Mouse (Mus musculus): ENCODE data around the gene Pspc1.
"Not testable (repeated sequence)": the region's sequence is repeated elsewhere in the genome, so short reads cannot be mapped to it uniquely, and the experiment has no call there.

Pspc1 gene

DNA sequence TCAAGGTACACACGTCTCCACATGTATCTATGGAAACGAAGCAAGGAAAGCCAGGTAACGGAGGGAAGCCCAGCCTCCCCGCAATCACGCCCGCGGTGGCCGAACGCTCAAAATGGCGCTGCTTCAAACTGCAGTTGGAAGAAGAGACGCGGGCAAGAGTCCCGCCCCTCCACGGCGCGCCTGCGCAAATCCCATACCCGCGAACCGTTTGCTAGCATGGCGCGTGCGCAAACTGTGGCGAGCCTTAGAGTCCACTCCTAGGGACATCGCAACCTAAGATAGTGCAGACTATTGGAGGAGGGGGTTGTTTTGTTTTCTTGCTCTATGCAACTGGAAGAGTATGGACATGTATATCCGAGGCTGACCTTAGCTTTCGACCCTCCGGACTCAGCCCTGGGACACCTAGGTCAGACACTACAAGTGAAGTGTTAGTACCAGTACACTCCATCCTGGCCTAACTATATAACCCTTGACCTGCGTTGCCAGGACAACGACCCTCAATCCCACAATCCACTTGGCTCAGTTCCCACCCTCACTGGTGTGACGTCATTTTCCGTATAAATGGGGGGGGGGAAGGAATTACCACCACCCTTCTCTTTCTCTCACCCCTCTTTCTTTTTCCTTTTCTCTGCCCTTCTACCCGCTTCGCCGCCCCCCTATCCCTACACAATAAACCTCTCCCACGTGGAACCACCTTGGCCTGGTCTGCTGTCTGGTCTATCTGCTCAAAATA is at the start of gene Pspc1:
Gene Pspc1 (minus strand): TSS at position 117 of the 733 bp plus-strand sequence.
- DNase-seq (ENCODE audit: low read depth, low spot score) = peak; percentile 98

- no peak for DNase-seq (ENCODE audit: low read depth, low spot score)
Measured at GRCm38 (mm10) chr14:56824562-56824961, 46.4 kb upstream of the Pspc1 start.

DNA sequence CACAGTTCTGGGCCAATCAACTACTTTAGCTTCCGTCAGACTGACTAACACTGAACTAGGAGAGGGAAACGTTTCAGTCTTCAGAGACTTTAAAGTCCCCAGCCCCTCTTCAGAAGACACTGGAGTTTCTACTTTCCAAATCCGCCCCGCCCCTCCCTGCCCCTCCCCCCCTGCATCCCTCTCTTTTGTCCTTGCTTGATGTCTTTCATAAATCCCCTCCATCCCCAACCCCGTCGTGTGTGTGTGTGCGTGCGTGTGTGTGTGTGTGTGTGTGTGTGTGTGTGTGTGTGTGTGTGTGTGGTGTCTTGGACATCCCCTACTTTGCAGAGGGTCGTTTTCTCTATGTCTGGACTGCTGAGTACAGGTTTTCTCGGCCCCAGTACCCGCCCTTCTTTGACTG is 39.5 kb upstream of the Pspc1 start:
- DNase-seq (ENCODE audit: low read depth, low spot score) = peak; percentile 8

- DNase-seq (ENCODE audit: low read depth, low spot score) = no peak
Measured at GRCm38 (mm10) chr14:56817131-56817530, 39.0 kb upstream of the Pspc1 start.

DNA sequence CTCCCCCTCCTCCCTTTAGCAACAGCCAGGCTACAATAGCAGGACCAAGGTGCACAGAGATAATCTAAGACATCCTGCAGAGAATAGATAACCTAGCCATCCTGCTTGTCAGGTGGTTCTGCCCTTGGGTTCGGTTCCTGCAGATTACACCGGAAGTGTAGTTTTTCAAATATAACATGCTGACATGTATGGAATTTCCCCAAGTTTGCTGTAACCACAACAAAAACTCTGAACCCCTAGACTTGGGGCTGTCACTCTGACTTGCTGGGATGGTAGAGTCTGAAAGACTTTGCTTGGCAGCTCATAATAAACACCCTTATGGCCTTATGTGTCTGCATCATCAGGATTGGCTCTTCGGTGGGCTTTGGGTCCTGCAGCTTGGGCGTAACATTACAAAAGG is 38.4 kb upstream of the Pspc1 start:
- no peak for DNase-seq (ENCODE audit: low read depth, low spot score)

GRCm38 (mm10) chr14:56812520-56813036 is 34.5 kb upstream of the Pspc1 start:
- DNase-seq (ENCODE audit: low read depth, low spot score) = peak; percentile 90

DNA sequence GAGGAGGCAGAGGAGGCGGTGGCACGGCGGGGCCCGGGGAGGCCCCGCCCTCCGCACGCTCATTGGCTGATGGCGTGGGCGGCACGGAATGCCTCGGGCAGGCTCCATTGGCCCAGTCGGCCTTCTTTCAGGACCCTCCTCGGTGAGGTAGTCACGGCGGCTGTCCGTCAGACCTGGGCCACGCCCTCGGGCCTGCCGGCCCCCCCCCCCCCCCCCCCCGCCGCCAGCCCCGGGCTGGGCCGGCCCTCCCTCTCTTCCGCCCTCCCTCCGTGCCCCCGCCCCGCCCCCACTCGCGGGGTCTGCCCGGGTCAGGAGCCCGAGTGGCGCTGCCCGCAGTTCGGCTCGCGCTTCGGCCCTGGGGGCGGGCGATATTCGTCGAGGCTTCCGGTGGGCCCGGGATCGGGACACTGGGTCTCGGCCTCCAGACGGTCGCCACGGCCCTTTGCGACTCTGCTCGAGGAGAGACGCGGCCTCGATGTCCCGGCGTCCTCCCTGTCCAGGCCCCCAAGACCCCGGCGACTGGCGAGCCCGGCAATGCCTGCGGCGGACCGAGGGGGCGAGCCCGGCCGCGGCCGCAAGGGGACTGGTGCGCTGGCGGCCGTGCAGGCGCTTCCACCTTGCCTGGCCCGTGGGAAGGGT is 33.7 kb upstream of the Pspc1 start, which contains the start of gene Zmym5:
Gene Zmym5 (minus strand): TSS at position 16 of the 639 bp plus-strand sequence.
- DNase-seq (ENCODE audit: low read depth, low spot score) = peak; percentile 78

- DNase-seq (ENCODE audit: low read depth, low spot score) = peak; percentile 32
Measured at GRCm38 (mm10) chr14:56810781-56811690, 32.9 kb upstream of the Pspc1 start.

DNA sequence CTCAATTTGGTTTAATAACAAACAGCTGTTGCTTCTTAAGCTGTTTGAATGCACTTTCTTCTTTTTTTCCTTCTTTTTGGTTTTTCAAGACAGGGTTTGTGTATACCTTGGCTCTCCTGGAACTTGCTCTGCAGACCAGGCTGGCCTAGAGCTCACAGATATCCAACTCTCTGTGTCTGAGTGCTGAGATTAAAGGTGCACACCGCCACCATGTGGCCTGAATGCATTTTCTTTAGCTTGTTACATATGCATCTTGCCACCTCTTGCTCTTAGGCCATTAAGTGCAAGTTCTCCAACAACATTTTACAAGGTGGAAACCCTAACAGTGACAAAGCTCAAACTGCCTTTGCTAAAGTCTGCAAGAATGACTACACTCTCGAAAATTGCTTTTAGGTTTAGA is 15.1 kb upstream of the Pspc1 start:
- peak; percentile 51 for DNase-seq (ENCODE audit: low read depth, low spot score)

DNA sequence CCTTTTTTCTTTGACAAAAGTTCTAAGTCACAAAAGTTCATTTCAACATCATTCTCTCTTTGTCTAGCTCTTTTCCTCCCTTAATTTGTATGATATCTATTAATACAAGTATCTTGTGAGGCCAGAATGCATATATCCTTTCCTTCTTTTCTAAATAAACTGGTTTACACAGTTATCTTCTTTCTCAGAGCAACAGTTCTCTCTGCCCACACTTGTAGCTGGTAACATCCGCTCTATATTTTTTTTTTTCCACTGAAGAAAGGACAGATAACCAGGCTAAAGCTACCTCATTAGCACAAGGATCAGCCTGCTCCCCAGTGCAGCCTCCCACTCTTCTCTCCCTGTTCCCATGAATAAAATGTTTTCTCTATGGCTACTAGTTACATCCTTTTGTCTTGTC is 6.5 kb upstream of the Pspc1 start:
- no peak for DNase-seq (ENCODE audit: low read depth, low spot score)

DNA sequence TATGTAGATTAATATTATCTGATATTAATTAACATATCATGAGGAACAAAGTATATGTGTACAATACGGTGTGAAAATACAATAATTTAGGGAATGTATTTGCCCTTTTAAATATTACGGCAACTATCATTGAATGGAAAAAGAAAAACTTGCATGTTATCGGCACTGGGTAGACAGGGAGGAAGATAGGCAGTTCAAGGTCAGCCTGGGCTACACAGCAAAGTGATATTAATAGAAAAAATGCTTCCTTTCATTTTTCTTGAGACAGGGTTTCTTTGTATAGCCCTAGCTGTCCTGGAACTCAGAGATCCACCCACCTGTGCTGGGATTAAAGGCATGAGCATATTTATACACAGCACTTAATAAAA is 801 bp upstream of the Pspc1 start:
- DNase-seq (ENCODE audit: low read depth, low spot score) = no peak

- peak; percentile 64 for DNase-seq (ENCODE audit: low read depth, low spot score)
Measured at GRCm38 (mm10) chr14:56777360-56778136, 568 bp downstream of the Pspc1 start.

GRCm38 (mm10) chr14:56776571-56777238 is 1.4 kb downstream of the Pspc1 start:
- DNase-seq (ENCODE audit: low read depth, low spot score) = no peak

DNA sequence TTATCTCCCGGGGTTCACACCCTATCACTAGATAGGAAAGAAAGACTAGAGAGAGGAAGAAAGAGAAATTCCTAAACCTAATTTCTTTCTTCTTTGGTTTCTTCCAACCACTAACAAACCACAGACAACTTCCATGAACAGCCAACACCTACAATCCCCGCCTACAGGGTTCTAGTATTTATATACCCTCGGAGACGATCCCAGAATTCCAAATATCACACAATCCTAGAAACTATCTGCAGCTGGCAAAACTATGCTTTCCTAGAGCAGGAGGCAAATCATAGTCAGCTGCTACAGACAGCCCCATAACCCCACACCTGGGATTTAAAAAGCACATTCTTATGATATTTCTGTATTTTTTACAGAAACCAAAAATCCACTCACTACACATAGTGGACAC is 2.7 kb downstream of the Pspc1 start:
- DNase-seq (ENCODE audit: low read depth, low spot score) = no peak

GRCm38 (mm10) chr14:56766438-56766837 is 11.7 kb downstream of the Pspc1 start:
- DNase-seq (ENCODE audit: low read depth, low spot score) = not testable (repeated sequence)

GRCm38 (mm10) chr14:56765117-56765516 is 13.0 kb downstream of the Pspc1 start:
- DNase-seq (ENCODE audit: low read depth, low spot score) = not testable (repeated sequence)

GRCm38 (mm10) chr14:56751282-56751681 is 26.8 kb downstream of the Pspc1 start:
- no peak for DNase-seq (ENCODE audit: low read depth, low spot score)

GRCm38 (mm10) chr14:56740175-56740574 is 37.9 kb downstream of the Pspc1 start:
- no peak for DNase-seq (ENCODE audit: low read depth, low spot score)

DNA sequence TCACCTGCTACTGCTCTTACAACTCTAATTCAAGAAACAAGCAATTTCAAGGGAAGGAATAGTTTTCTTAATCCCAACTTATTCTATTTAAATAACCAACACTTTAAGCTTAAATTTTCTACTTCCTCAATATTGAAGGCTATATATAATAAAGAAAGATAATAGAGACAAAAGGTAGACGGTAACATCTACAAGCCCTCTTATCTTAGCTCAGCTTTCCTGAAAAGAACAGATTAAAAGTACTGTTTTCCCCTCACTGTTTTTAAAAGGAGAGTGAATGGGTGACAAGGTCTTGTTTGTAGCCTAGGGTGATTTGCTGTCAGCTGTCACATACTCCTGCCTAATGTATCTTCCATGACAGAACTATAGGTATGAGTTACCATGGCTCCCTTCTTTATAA is 51.6 kb downstream of the Pspc1 start:
- no peak for DNase-seq (ENCODE audit: low read depth, low spot score)

- peak; percentile 6 for DNase-seq (ENCODE audit: low read depth, low spot score)
Measured at GRCm38 (mm10) chr14:56705687-56706086, 72.4 kb downstream of the Pspc1 start.

DNA sequence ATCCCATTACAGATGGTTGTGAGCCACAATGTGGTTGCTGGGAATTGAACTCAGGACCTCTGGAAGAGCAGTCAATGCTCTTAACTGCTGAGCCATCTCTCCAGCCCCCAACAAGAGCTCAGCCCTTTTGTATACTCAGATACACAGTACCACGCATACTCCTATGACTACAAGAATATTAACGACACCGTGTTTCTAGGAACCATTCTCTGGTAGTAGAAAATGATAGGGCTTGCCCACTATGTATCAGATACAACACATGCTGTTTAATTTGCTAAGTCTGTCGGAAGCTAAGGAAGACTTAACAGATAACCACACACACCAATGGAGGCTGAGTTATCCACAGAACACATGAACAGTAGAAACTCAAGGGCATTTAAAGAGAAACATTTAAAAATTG is 75.5 kb downstream of the Pspc1 start:
- DNase-seq (ENCODE audit: low read depth, low spot score) = no peak

Measured in mesoderm, embryonic 11.5 days (tissue).